Mouse (Mus musculus) MEL (cell line): Measurements from ENCODE around the gene Gm42674.

Experiments used
- CTCF ChIP-seq, 3 experiments: IDR thresholded peaks in 2 of 3; conservative IDR thresholded peaks in 1 of 3; 2 replicates each; pipeline ENCODE4 v1.5.1; 2011 to 2012; ENCODE audit warnings: low read length in 3 of 3, low read depth in 2 of 3, mild to moderate bottlenecking in 2 of 3, improper control_type of control experiment in 1 of 3, inconsistent platforms in 1 of 3, mixed read lengths in 1 of 3, moderate library complexity in 1 of 3; ENCODE audit not compliant: control insufficient read depth in 1 of 3, insufficient read depth in 1 of 3, poor library complexity in 1 of 3, severe bottlenecking in 1 of 3
- MAFK ChIP-seq: IDR thresholded peaks from 2 replicates; pipeline ENCODE4 v1.6.1; 2011; ENCODE audit warnings: low read depth, mild to moderate bottlenecking, low read length, improper control_type of control experiment, borderline replicate concordance
- MYB ChIP-seq: IDR thresholded peaks from 2 replicates; pipeline ENCODE4 v1.6.1; 2011; ENCODE audit warnings: mild to moderate bottlenecking, low read depth, low read length, improper control_type of control experiment
- POLR2A ChIP-seq, 2 experiments: IDR thresholded peaks; 2 replicates each; pipeline ENCODE4 v1.6.1; 2011 to 2012; ENCODE audit warnings: low read length in 2 of 2, mild to moderate bottlenecking in 2 of 2, control low read depth in 1 of 2, improper control_type of control experiment in 1 of 2, low read depth in 1 of 2, moderate library complexity in 1 of 2; ENCODE audit not compliant: control insufficient read depth in 1 of 2, insufficient read depth in 1 of 2, poor library complexity in 1 of 2
- POLR2AphosphoS5 ChIP-seq: IDR thresholded peaks from 2 replicates; pipeline ENCODE4 v1.6.1; 2012; ENCODE audit warnings: low read depth, borderline replicate concordance, mild to moderate bottlenecking, inconsistent platforms, low read length, moderate library complexity, mixed read lengths
- RAD21 ChIP-seq: IDR thresholded peaks from 2 replicates; pipeline ENCODE4 v1.6.1; 2011; ENCODE audit warnings: mild to moderate bottlenecking, low read depth, low read length, improper control_type of control experiment
- RCOR1 ChIP-seq: IDR thresholded peaks from 2 replicates; pipeline ENCODE4 v1.6.1; 2012; ENCODE audit warnings: low read depth, mild to moderate bottlenecking, inconsistent platforms, low read length, improper control_type of control experiment
- USF1 ChIP-seq: IDR thresholded peaks from 2 replicates; pipeline ENCODE4 v1.6.1; 2014; ENCODE audit warnings: low read depth, mild to moderate bottlenecking, inconsistent platforms, low read length, improper control_type of control experiment, moderate library complexity

GRCm38 (mm10) chr3:90652878-90653508 is 51.3 kb downstream of the Gm42674 start:
- TF ChIP-seq RAD21 (peak; percentile 90), CTCF (IDR thresholded peaks at IDR 0.05 in 2 of 3, conservative IDR thresholded peaks at IDR 0.05 in 1 of 3; ENCODE audit: control insufficient read depth in 1 of 3, insufficient read depth in 1 of 3, low read depth in 2 of 3, low read length in 3 of 3, poor library complexity in 1 of 3, severe bottlenecking in 1 of 3) (peak; percentile 71 to 92 (median 88)), POLR2AphosphoS5 (no peak), RCOR1 (no peak), MYB (no peak), POLR2A (IDR thresholded peaks at IDR 0.05; ENCODE audit: control insufficient read depth in 1 of 2, insufficient read depth in 1 of 2, low read depth in 1 of 2, low read length in 2 of 2, poor library complexity in 1 of 2) (no peak), USF1 (no peak), MAFK (no peak)
